Mouse (Mus musculus) left cerebral cortex, postnatal 4 days (tissue): ENCODE results near the gene Cox5b. TPM values are rescaled to one million over a fixed set of nuclear protein-coding genes. Genes with fewer than 3 reads are reported as not detected.

Source experiments
- microRNA-seq: library from miRNA; unstranded; fragments of <30 nt; microRNA quantifications from one replicate; pipeline ENCODE4 v1.2.0, GENCODE M21; 2022
- total RNA-seq, 2 experiments: library from RNA; stranded (reverse); gene quantifications; 2 replicates each; pipeline ENCODE4 v1.2.3; 2021

Cox5b gene
- total RNA-seq, 2 experiments from 2014 or later = 457 to 466 TPM

Small RNA genes within 50 kb of the gene (microRNA-seq; reads per million reads assigned to microRNA genes)
- not detected for gene Gm24133

Other genes with a start within 250 kb of the Cox5b start
- 10 to 100 TPM; 40.7 to 45.7 TPM for gene Lman2l, start 246.2 kb upstream of the Cox5b start, total RNA-seq
- gene Cnnm4, start 219.8 kb upstream of the Cox5b start, total RNA-seq = 10 to 100 TPM; 13.6 to 14.3 TPM
- gene Cnnm3, start 179.6 kb upstream of the Cox5b start, total RNA-seq = 10 to 100 TPM; 39.3 to 40.0 TPM
- 1 to 10 TPM; 8.3 to 8.6 TPM for gene Ankrd23, start 154.6 kb upstream of the Cox5b start, total RNA-seq
- not detected for gene Gm42417, start 152.0 kb upstream of the Cox5b start, total RNA-seq
- gene Ankrd39, start 144.0 kb upstream of the Cox5b start, total RNA-seq = 10 to 100 TPM; 13.4 to 15.1 TPM
- gene Sema4c, start 133.1 kb upstream of the Cox5b start, total RNA-seq = 10 to 100 TPM; 60.5 to 65.4 TPM
- not detected for gene Fam178b, start 8.3 kb upstream of the Cox5b start, total RNA-seq
- gene 4933424G06Rik, start 18.7 kb downstream of the Cox5b start, total RNA-seq = 1 to 10 TPM in 1 of 2 experiments, under 1 TPM in 1; 0.72 to 1.3 TPM
- 100 to 1,000 TPM; 130 to 156 TPM for gene Actr1b, start 23.0 kb downstream of the Cox5b start, total RNA-seq
- gene Zap70, start 70.3 kb downstream of the Cox5b start, total RNA-seq = 1 to 10 TPM; 2.7 to 4.1 TPM